Mouse (Mus musculus): ENCODE results near the gene Socs5. TPM values are rescaled to one million over a fixed set of nuclear protein-coding genes. Genes with fewer than 3 reads are reported as not detected.
A peak's percentile ranks its signal among the peaks of the same experiment; 100 is the strongest.

Socs5 gene
- polyA plus RNA-seq, 1 experiment from 2014 or later = 15.6 TPM

DNA sequence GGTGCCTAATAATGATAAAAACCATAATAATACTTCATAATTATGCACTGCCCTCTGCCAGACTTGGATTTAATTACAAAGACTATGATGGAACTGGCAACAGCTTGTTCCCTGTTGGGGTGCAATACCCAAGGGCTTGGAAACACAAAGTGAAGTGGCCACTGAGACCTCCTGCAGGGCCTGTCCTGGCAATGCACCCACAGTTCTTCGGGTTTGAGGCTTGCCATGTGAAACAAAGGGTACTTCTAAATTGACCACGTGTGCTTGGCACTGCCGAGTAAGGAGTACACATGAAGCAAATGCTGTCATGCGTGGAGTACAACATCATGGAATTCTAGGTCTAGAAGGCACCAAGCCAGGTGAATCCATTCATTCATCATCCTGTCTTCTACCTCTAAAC is 3.2 kb upstream of the Socs5 start:
- no peak overlapping the region for H3K4me3 ChIP-seq (ENCODE audit: low read length)
- H3K9ac ChIP-seq (replicated peaks; ENCODE audit: low read length) = no peak overlapping the region
- H3K4me2 ChIP-seq (replicated peaks; ENCODE audit: low read depth, low read length) = no peak overlapping the region
- H3K27ac ChIP-seq (ENCODE audit: low read length) = no peak overlapping the region
- H3K9me3 ChIP-seq (ENCODE audit: low read length) = no peaks in the 10 kb centered on the region
- H3K36me3 ChIP-seq (ENCODE audit: insufficient read depth, low read length) = no peaks in the 10 kb centered on the region
- H3K27me3 ChIP-seq (ENCODE audit: insufficient read depth, low read length) = no peaks in the 10 kb centered on the region
- H3K4me1 ChIP-seq (ENCODE audit: insufficient read depth, low read length) = peaks cover 12% of the 10 kb centered on the region; the same call in 1 of the 2 replicates
- ATAC-seq (ENCODE audit: low FRiP score, low TSS enrichment) = no peak
- 90% methylated on average over 4 of the region's 4 CpGs for WGBS

DNA sequence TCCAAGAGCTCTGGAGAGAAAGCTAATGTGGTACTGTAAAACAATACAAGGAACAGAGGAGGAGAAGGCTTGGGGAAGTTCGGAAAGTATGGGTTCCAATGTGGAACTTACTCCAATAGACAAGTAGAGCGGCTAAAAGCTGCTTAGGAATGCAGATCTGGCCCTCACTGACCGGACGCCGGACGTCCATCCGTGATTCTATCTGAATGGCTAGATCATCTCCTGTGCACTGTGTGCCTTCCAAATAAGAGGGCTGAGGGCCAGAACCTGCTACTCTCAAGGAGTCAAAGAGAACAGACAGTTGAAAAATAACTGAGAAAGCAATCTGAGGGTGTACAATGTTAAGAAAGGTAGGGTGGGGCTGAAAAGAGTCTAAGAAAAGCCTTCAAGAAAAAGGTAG is 1.5 kb upstream of the Socs5 start:
- ATAC-seq (ENCODE audit: low FRiP score, low TSS enrichment) = no peak
- Histone ChIP-seq H3K9ac (replicated peaks; ENCODE audit: low read length) (no peak overlapping the region), H3K27me3 (ENCODE audit: insufficient read depth, low read length) (no peaks in the 10 kb centered on the region), H3K36me3 (ENCODE audit: insufficient read depth, low read length) (no peaks in the 10 kb centered on the region), H3K27ac (ENCODE audit: low read length) (no peak overlapping the region), H3K4me1 (ENCODE audit: insufficient read depth, low read length) (peaks cover 16% of the 10 kb centered on the region), H3K4me2 (replicated peaks; ENCODE audit: low read depth, low read length) (peak overlapping the region; percentile 84), H3K4me3 (ENCODE audit: low read length) (no peak overlapping the region), H3K9me3 (ENCODE audit: low read length) (no peaks in the 10 kb centered on the region)
- WGBS = 87% methylated on average over 7 of the region's 7 CpGs

DNA sequence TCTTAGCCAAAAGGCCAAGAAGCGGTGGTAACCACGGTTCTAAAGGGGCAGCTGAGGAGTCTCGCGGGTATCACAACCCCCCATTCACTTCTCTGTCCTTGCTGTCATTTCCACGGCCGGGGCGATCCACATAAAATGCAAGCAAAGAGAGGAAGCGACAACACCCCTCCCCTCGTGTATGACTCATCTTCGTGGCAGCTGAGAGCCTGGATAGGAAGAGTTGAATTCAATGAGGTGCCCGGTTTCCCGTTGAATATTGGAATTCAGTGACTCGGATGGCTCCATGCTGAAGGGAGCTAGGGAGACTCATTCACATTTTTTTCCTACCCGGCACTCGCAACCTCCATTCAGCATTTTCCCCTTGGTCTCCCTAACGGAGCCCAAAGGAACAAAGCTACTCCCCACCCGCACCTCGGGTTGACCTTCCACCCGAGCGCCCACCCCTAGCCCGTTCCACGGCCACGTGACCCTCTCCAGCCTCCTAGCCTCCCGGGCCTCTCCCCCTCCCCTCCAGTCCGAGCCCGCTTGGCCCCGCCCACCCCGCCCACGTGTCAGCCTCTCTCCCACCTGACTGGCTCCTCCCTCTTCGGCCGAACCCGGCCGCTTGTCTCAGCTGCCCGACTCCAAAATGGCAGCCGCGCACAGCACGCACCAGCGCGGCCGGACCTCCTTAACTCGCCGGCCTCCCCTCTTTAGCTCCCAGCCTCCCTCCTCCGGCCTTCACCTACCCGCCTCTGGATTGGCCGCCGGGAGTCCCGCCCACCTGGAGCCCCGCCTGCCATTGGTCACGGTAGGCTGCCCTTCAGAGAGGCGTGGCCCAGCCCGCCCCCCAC is 572 bp upstream of the Socs5 start:
- Histone ChIP-seq H3K36me3 (ENCODE audit: insufficient read depth, low read length) (no peaks in the 10 kb centered on the region), H3K9ac (replicated peaks; ENCODE audit: low read length) (peak overlapping the region; percentile 98), H3K4me2 (replicated peaks; ENCODE audit: low read depth, low read length) (peak overlapping the region; percentile 84), H3K4me3 (ENCODE audit: low read length) (peak overlapping the region; percentile 81), H3K27ac (ENCODE audit: low read length) (peak overlapping the region; percentile 86), H3K27me3 (ENCODE audit: insufficient read depth, low read length) (no peaks in the 10 kb centered on the region), H3K9me3 (ENCODE audit: low read length) (no peaks in the 10 kb centered on the region), H3K4me1 (ENCODE audit: insufficient read depth, low read length) (peaks cover 16% of the 10 kb centered on the region)
- WGBS = under 1% methylated on average over 41 of the region's 51 CpGs
- peak; percentile 99 for ATAC-seq (ENCODE audit: low FRiP score, low TSS enrichment)

DNA sequence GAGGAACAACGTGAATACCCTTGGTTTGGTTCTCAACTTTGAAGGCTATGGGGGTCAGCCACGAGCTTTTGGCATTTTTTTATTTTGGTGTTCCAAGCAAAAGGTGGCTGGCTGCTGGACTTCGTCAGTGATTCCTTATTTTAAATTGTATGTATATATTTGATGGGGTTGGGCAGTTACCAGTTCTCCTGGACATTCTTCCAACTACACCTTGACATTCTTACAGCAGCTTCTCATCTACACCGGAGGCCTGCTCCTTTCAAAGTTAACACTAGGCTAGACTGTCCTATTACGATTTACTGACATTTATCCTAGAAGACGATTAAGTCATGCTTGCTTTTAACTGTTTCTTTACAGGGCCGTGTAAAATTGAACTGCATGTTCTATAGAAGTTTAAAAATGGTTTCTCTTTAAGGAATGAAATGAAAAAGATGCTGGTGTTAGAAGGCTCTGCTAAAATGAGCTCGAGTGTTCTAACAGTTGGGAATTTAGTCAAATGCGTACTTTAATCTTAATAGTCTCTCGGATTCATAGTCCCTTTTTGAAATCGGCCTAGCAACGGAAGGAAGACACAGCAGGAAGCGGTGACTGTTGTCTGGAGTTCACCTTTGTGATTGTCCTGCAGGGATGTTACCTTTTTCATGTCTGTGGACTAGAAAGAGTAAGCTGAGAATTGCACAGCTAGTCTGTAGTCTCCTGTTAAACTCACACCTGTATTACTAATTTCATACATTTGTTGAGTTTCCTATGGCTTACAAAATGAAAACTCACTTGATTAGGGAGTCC is 1.2 kb downstream of the Socs5 start:
- no peak for ATAC-seq (ENCODE audit: low FRiP score, low TSS enrichment)
- no peaks in the 10 kb centered on the region for H3K9me3 ChIP-seq (ENCODE audit: low read length)
- H3K9ac ChIP-seq (replicated peaks; ENCODE audit: low read length) = peak overlapping the region; percentile 98
- peak overlapping the region; percentile 86; the same call in 1 of the 2 replicates for H3K27ac ChIP-seq (ENCODE audit: low read length)
- 36% methylated on average over 13 of the region's 13 CpGs for WGBS
- H3K4me2 ChIP-seq (replicated peaks; ENCODE audit: low read depth, low read length) = peak overlapping the region; percentile 84
- peak overlapping the region; percentile 81 for H3K4me3 ChIP-seq (ENCODE audit: low read length)
- no peaks in the 10 kb centered on the region for H3K27me3 ChIP-seq (ENCODE audit: insufficient read depth, low read length)
- H3K36me3 ChIP-seq (ENCODE audit: insufficient read depth, low read length) = no peaks in the 10 kb centered on the region
- peaks cover 17% of the 10 kb centered on the region for H3K4me1 ChIP-seq (ENCODE audit: insufficient read depth, low read length)

DNA sequence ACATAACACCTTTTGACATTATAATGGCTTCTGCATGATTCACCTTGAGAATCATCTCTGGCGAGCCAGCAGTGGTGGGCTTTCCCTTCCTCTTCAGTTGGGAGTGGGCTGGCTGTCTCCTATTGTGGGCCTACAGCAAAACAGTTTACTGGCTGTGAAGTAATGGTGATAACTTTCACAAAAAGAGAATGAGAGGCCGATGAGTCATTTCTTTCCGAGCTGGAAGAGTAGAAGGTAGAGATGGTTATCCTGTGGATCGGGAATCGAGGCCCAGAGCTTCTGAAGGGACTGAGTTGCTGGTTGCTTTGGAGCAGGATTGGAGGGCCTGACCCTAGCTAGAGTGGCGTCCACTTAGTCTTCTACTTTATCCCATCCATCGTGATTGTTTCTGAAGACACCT is 2.0 kb downstream of the Socs5 start:
- no peak overlapping the region for H3K4me3 ChIP-seq (ENCODE audit: low read length)
- H3K4me2 ChIP-seq (replicated peaks; ENCODE audit: low read depth, low read length) = 0 out of 2 replicates have a peak overlapping the region, but pooled peaks have one; percentile 31
- H3K9ac ChIP-seq (replicated peaks; ENCODE audit: low read length) = no peak overlapping the region
- H3K36me3 ChIP-seq (ENCODE audit: insufficient read depth, low read length) = no peaks in the 10 kb centered on the region
- H3K9me3 ChIP-seq (ENCODE audit: low read length) = no peaks in the 10 kb centered on the region
- ATAC-seq (ENCODE audit: low FRiP score, low TSS enrichment) = no peak
- no peak overlapping the region for H3K27ac ChIP-seq (ENCODE audit: low read length)
- WGBS = 83% methylated on average over 7 of the region's 7 CpGs
- peaks cover 17% of the 10 kb centered on the region for H3K4me1 ChIP-seq (ENCODE audit: insufficient read depth, low read length)
- no peaks in the 10 kb centered on the region for H3K27me3 ChIP-seq (ENCODE audit: insufficient read depth, low read length)

DNA sequence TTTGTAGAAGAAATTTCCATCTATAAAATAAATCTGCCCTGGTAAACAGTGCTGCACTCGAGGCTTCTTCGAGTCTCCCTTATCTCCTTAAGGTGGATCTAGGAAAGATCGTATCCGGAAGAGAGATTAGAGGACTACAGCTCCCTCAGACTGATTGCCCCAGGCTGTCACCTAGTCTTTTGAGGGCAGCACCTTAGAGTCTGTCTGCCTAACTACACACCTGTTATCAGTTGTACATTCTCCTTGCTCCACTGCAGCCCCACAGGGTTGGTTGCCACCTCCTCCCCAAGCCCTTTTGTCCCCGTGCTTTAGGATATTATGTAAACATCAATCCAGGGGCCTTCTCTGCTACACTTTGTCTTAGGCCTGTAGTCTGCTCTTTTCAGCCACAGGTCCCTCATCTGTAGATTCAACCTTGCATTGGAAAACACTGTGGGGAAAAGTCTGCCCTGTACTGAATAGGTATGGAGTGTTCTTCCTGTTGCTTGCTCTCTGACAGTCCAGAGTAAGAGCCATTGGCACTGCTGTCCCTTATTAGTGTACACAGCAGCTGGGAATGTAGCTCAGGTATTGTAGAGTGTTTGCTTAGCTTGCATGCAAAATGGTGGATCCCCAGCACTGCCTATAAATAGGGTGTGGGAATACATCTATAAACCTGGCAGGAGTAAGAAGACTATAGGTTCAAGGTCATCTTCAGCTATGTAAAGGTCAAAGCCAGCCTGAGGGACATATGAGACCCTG is 5.5 kb downstream of the Socs5 start:
- WGBS = 59% methylated on average over 5 of the region's 5 CpGs
- no peak overlapping the region for H3K27ac ChIP-seq (ENCODE audit: low read length)
- no peak for ATAC-seq (ENCODE audit: low FRiP score, low TSS enrichment)
- no peak overlapping the region for H3K4me2 ChIP-seq (replicated peaks; ENCODE audit: low read depth, low read length)
- no peaks in the 10 kb centered on the region for H3K27me3 ChIP-seq (ENCODE audit: insufficient read depth, low read length)
- no peaks in the 10 kb centered on the region for H3K9me3 ChIP-seq (ENCODE audit: low read length)
- H3K9ac ChIP-seq (replicated peaks; ENCODE audit: low read length) = no peak overlapping the region
- H3K4me3 ChIP-seq (ENCODE audit: low read length) = no peak overlapping the region
- no peaks in the 10 kb centered on the region for H3K36me3 ChIP-seq (ENCODE audit: insufficient read depth, low read length)
- H3K4me1 ChIP-seq (ENCODE audit: insufficient read depth, low read length) = peaks cover 13% of the 10 kb centered on the region

DNA sequence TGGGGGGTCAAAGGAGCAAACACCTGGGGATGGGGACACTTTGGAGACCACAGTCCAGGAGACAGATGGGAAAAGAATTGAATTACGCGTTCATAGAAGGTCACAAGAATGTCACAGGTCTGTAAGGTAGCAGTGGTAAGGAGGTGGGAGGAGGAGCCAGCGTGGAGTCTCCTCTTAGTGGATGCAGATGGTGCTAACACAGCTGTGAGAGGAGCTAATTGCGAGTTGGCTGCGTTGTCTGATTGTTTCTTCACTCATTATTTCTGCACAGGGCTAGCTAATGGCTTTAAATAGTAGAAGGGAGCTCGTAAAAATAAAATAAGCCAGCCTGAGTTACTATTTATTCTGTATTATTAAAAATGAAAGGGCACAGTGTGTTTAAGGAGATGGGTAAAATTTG is 8.1 kb downstream of the Socs5 start:
- H3K4me2 ChIP-seq (replicated peaks; ENCODE audit: low read depth, low read length) = no peak overlapping the region
- no peak for ATAC-seq (ENCODE audit: low FRiP score, low TSS enrichment)
- no peak overlapping the region for H3K27ac ChIP-seq (ENCODE audit: low read length)
- H3K4me3 ChIP-seq (ENCODE audit: low read length) = no peak overlapping the region
- no peak overlapping the region for H3K9ac ChIP-seq (replicated peaks; ENCODE audit: low read length)
- no peaks in the 10 kb centered on the region for H3K27me3 ChIP-seq (ENCODE audit: insufficient read depth, low read length)
- 0 out of 2 replicates have a peak, but pooled peaks cover 4% of the 10 kb centered on the region for H3K4me1 ChIP-seq (ENCODE audit: insufficient read depth, low read length)
- H3K9me3 ChIP-seq (ENCODE audit: low read length) = no peaks in the 10 kb centered on the region
- 52% methylated on average over 6 of the region's 6 CpGs for WGBS
- no peaks in the 10 kb centered on the region for H3K36me3 ChIP-seq (ENCODE audit: insufficient read depth, low read length)

DNA sequence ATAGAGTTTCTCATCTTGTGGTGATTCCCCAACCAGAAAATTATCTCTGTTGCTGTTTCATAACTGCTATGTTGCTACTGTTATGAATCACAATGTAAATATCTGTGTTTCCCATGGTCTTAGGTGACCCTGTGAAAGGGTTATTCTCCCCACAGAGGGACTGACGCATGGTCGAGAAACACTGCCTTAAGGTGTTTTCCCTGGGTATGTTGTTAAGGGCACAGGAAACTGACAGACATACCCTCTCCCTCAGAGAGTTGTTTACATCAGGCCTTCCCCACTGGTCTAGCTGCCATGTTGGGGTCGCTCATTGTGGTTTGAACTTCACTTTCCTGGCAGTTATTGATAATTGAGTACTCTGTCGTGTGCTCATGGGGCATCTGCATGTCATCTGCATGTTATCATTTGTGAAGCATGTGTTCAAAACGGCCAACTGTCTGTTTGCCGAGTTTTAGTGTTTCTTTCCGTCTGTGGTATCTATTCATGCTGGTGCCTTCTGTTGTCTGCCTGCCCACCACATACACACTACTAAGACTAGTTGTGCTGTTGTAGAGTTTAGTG is 11.6 kb downstream of the Socs5 start:
- H3K4me3 ChIP-seq (ENCODE audit: low read length) = no peak overlapping the region
- H3K4me2 ChIP-seq (replicated peaks; ENCODE audit: low read depth, low read length) = no peak overlapping the region
- H3K27ac ChIP-seq (ENCODE audit: low read length) = no peak overlapping the region
- H3K36me3 ChIP-seq (ENCODE audit: insufficient read depth, low read length) = 0 out of 2 replicates have a peak, but pooled peaks cover 4% of the 10 kb centered on the region
- no peaks in the 10 kb centered on the region for H3K27me3 ChIP-seq (ENCODE audit: insufficient read depth, low read length)
- ATAC-seq (ENCODE audit: low FRiP score, low TSS enrichment) = no peak
- no peaks in the 10 kb centered on the region for H3K4me1 ChIP-seq (ENCODE audit: insufficient read depth, low read length)
- H3K9me3 ChIP-seq (ENCODE audit: low read length) = no peaks in the 10 kb centered on the region
- H3K9ac ChIP-seq (replicated peaks; ENCODE audit: low read length) = no peak overlapping the region
- WGBS = 87% methylated on average over 7 of the region's 7 CpGs

DNA sequence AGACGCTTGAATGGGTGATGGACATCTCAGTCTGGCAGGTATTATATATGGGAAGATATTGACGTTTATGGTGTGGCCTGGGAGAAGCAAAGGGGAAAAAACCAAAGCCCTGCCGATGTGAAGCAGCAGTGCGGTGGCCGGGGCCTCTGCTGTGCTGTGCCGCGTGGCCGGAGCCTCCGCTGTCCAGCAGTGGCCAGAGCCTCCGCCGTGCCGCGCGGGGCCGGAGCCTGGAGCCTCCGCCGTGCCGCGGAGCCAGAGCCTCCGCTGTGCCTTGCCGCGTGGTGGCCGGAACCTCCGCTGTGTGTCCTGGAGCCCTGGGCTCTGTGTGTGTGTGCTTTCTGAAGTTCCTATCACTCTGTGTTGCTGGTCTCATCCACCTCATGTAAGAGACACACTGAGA is 17.9 kb downstream of the Socs5 start:
- peak overlapping the region; percentile 47 for H3K9ac ChIP-seq (replicated peaks; ENCODE audit: low read length)
- peaks cover 20% of the 10 kb centered on the region for H3K36me3 ChIP-seq (ENCODE audit: insufficient read depth, low read length)
- ATAC-seq (ENCODE audit: low FRiP score, low TSS enrichment) = peak; percentile 80
- H3K4me1 ChIP-seq (ENCODE audit: insufficient read depth, low read length) = peaks cover 14% of the 10 kb centered on the region; the same call in 1 of the 2 replicates
- WGBS = 44% methylated on average over 19 of the region's 24 CpGs
- peak overlapping the region; percentile 48 for H3K4me2 ChIP-seq (replicated peaks; ENCODE audit: low read depth, low read length)
- peak overlapping the region; percentile 26 for H3K4me3 ChIP-seq (ENCODE audit: low read length)
- 0 out of 2 replicates have a peak overlapping the region, but pooled peaks have one; percentile 45 for H3K27ac ChIP-seq (ENCODE audit: low read length)
- 0 out of 2 replicates have a peak, but pooled peaks cover 3% of the 10 kb centered on the region for H3K9me3 ChIP-seq (ENCODE audit: low read length)
- H3K27me3 ChIP-seq (ENCODE audit: insufficient read depth, low read length) = no peaks in the 10 kb centered on the region
